Mouse (Mus musculus) granulocyte monocyte progenitor cell, adult 5-6 weeks (primary cell): ENCODE results near the gene Lig4. TPM values are rescaled to one million over a fixed set of nuclear protein-coding genes. Genes with fewer than 3 reads are reported as not detected.

Experiments
- ATAC-seq: replicated peaks from 2 replicates; pipeline ENCODE4 v1.8.0; 2016; ENCODE audit warnings: mild to moderate bottlenecking, moderate TSS enrichment, inconsistent platforms; ENCODE audit not compliant: poor library complexity, severe bottlenecking
- total RNA-seq, 2 experiments: library from RNA; stranded (forward) in 1 of 2; stranded (reverse) in 1 of 2; fragments of 200-712, 200-1000 nt in 1 of 2; fragments of >200 nt in 1 of 2; fragmentation: Nextera tagmentation in 1 of 2; gene quantifications; 2 replicates each; pipeline ENCODE4 v1.2.3; 2014 to 2017

Gene Lig4
- total RNA-seq, 2 experiments from 2014 or later, result 1.2 to 2.3 TPM

GRCm38 (mm10) chr8:9934891-9935565 is 42.5 kb downstream of the Lig4 start:
- peak; percentile 65 for ATAC-seq

GRCm38 (mm10) chr8:9932711-9933110 is 44.8 kb downstream of the Lig4 start:
- ATAC-seq, result no peak

DNA sequence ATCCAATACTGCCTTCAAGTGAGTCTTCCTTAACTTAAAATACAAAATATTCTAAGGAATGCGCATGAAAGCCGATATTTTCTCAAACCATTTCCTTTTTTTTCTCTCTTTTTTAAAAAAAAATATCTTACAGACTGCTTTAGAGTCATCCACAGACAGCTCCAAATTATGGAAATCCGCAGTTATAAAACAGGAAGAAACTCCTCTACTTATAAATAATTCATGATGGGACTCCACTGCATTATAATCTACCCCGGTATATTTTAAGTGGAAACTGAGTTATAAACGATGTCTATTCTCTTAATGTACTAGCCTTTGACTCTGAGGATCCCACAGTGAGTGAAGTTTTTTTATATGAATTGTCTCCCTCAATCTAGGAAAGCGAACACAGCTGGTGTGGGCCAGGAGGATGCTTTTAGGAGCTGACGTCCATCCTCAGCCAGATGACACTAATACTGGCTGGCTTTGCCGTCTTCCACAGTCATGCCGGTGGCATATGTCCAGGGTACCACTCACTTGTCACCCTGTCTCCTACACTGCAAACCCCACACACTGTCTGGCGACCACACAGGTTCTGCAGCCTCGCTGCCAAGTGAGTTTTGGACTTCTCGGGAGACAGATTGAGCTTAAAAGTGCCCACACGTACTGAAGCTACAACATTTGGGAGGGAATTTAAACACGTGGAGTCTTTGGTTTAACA is 47.6 kb downstream of the Lig4 start:
- ATAC-seq, result no peak

Other genes with a start within 250 kb of the Lig4 start
- gene Fam155a, start 206.5 kb downstream of the Lig4 start, total RNA-seq (2014; fragmentation: Nextera tagmentation), result not detected in 2 replicates
- not detected in 2 replicates for gene Fam155a, start 206.5 kb downstream of the Lig4 start, total RNA-seq (2017)
- not detected in 2 replicates for gene Gm10217, start 113.4 kb downstream of the Lig4 start, total RNA-seq (2014; fragmentation: Nextera tagmentation)
- gene Gm10217, start 113.4 kb downstream of the Lig4 start, total RNA-seq (2017), result not detected in 2 replicates
- 8.7 and 11.1 TPM in 2 replicates for gene Abhd13, start within 50 bp of the Lig4 start, total RNA-seq (2014; fragmentation: Nextera tagmentation)
- gene Abhd13, start within 50 bp of the Lig4 start, total RNA-seq (2017), result 14.5 and 14.8 TPM in 2 replicates
- 0.19 and 4.2 TPM in 2 replicates for gene Tnfsf13b, start 28.8 kb upstream of the Lig4 start, total RNA-seq (2014; fragmentation: Nextera tagmentation)
- 0.34 and 2.4 TPM in 2 replicates for gene Tnfsf13b, start 28.8 kb upstream of the Lig4 start, total RNA-seq (2017)
- not detected in 2 replicates for gene Myo16, start 176.2 kb upstream of the Lig4 start, total RNA-seq (2014; fragmentation: Nextera tagmentation)
- not detected in 2 replicates for gene Myo16, start 176.2 kb upstream of the Lig4 start, total RNA-seq (2017)